Mouse (Mus musculus): ENCODE results near the gene Hsd11b2.

- TF ChIP-seq POLR2A (IDR thresholded peaks at IDR 0.05; ENCODE audit: insufficient read depth, low read length) (no peak), CTCF (IDR thresholded peaks at IDR 0.05; ENCODE audit: low read depth, low read length) (no peak), EP300 (IDR thresholded peaks at IDR 0.05; ENCODE audit: insufficient read depth, low read depth, low read length) (no peak)
Observed at GRCm38 (mm10) chr8:105529271-105529670, 10.7 kb downstream of the Hsd11b2 start.

Data from ES-Bruce4 (cell line).